Mouse (Mus musculus) CD4-positive, CD25-positive, alpha-beta regulatory T cell, adult 2 months (primary cell): ENCODE data around the gene Ubald2.
A peak's percentile ranks its signal among the peaks of the same experiment; 100 is the strongest.
"Not testable (repeated sequence)": the region's sequence is repeated elsewhere in the genome, so short reads cannot be mapped to it uniquely, and the experiment has no call there.

Experiments
- DNase-seq: peaks from one replicate; pipeline ENCODE4 v3.0.0-alpha.2; 2012; ENCODE audit warnings: low read depth, low spot score

Gene Ubald2

DNA sequence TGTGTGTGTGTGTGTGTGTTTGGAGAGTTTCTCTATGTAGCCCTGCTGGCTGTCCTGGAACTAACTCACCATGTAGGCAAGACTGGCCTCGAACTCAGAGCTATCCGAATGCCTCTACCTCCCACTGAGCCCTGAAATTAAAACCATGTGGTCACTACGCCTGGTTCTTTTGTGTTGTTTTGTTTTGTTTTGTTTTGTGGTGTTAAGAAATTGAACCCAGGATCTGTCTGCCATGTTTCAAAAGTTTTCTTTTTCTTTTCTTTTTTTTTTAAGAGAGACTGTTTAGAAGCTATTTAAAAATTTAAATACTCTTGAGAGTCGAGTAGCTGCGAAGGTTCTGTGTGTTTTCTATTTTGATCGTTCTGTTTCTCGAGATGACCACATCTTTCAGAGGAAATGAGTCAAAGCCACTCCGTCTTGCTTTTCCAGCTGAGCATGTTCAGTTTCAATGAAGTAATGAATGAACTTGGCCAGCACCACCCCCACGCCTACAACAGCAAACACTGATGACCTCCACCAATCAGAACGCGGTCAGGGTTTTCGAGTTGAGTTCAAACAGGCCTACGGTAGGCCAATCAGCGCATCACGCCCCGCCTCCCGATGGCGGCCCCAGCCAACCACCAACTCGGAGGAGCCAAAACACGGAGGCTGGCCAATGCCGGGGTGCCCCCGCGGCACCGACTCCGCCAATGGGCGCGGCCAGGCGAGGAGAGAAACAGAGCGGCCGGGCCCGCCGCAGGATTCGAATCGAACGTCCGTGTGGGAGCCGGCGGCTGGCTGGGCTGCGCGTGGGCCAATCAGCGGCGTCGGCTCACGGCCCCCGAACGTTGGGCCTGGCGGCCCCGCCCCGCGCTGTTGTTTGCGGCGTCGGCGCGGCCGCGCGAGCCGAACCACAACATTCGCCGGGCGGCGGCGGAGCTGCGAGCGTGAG is at the start of gene Ubald2:
TSS of gene Ubald2 (plus strand) at position 739 of the 931 bp plus-strand sequence.
- DNase-seq = peak; percentile 100

DNA sequence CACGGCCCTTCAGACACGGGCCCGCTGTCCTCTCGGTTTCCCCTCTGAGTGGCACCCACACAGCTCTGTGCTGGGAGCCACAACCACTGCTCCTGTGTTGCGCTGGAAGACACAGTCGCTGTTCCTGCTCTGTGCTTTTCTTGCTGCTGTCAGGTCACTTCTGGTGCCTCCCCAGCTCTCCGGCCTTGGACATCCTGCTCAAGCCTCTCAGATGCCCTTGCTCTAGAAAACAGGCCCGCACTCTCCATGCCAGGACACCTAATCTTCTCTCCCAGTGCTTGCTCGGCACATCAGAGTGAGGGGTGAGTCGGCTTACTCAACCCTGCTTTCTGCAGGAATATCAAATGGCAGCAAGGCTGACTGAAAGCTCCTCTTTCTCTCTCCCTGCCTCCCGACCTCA is 49.7 kb upstream of the Ubald2 start:
- DNase-seq = no peak

DNA sequence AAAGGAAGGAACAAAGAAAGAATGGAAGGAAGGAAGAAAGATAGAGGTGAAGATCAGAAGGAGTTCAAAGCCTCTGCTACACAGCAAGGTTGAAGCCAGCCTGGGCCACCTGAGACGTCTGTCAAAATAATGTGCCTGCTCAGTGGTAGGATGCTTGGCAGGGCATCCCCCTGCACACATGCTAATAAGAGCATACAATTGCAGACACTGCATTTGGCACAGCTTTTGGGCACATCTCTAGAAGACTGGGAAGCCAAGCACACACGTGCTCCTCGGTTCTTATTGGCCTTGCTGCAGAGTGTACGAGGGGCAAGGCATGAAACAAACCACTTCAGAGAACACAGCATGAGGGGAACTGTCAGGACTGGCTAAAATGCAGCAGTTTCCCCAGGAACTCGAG is 47.9 kb upstream of the Ubald2 start:
- no peak for DNase-seq

DNA sequence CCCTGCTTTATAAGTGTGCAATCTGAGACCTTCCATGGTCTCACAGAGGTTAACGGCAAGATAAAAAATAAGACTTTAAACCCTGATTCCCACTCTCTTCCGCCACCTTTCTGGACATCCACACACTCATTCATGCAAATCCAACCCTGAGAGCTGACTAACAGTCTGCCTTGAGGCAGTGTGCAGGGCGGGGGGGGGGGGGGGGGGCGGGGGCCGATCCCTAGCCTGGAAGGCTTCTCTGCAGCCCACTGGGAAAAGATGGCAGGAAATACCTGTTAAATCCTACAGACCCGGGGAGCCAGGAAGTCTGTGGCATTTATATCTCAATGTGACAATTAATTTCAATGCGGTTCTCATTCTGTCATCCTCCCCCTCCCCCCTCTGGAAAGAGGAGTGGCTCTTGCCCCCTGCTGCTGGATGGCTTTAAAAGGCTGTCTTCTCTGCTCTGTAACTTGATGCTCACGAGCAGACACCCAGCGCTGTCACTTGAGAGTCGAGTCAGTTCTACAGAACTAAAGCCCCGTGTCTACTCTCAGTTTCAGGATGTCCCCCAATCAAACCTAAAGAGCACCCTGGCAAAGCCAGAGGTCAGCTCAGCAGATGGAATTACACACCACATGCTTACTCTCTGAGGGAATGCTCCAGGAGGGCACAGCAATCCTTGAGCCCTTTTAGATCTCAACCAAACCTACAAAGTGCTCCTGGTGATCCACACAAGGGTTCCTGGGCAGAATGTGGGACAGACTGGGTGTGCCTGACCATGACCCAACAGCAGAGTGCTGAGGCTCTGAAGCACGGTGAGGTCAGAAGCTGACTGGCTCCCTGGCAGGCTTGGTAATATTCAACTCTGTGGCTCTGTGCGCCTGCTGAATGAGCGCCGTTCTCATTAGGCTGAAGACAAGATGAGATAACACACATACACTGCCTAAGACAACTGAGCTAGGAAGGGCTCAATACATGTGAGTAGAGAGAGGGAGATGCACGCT is 46.5 kb upstream of the Ubald2 start:
- DNase-seq = peak; percentile 59

DNA sequence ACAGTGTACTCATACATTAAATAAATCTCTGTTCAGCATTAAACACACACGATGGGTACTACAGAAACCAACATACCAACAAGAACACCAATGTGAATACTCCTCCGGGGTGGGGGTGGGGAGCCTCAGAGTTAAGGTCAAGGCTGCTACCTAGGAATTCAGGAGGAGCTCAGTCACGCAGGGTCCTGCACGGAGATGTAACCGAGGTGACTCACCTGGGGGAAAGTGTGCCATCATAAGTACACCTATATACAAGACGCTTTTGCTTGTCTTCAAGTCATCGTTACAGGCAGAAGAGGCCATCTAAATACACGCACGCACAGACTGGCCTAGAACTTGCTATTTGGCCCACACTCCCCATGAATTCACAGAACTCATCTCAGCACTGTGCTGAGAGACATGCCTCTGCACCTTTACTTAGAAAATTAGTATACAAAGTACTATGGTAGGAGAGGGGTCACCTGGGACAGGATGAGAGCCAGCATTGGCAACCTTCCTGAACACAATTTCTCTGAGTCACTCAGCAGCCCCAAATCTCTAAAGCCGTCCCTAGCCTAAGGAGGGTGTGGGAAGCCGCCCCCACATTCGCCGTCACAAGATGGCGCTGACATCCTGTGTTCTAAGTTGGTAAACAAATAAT is 44.9 kb upstream of the Ubald2 start:
- peak; percentile 91 for DNase-seq

DNA sequence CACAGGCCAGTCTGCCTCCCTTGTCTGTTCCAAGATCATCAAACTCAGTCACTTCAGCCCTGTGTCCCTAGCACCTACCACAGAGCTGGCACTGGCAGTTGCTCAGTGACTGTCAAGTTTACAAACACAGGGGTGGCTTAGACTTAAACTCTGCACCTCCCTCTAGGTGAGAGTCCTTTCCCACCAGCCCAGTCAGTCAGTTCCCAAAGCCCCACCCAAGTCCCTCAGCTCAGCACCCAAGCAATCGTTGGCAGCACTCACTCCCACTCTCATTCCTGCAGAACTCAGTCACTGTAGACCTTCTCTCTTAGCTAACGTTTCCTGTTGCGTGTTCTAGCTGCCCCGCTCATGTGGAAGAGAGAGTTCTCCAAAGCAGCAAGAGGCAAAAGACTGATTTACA is 39.1 kb upstream of the Ubald2 start:
- peak; percentile 62 for DNase-seq

DNA sequence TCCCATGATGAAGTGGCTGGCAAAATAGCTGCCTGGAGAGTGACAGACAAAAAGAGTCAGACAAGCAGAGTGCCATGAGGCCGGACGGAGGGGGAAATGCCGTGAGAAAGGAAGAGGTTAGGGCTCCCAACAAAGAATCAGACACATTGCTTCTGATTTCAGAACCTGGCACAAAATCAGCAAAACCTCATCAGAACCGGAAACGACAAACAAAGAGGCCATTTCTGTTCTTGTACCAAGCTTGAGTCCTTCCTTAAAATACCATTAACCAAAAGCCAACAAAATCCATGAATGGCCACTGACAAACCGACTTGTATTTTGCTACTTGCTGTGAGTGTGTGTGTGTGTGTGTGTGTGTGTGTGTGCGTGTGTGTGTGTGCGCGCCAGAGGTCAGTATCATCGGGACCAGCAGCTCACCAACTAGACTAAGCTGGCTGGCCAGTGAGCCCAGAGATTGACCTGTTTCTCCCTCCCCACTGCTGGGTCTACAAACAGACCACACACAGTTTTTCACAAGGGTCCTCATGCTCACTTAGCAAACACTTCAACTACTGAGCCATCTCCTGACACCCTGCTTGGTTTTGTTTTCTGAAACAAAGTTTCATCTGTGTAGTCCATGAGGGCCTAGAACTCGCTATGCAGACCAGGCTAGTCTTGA is 37.5 kb upstream of the Ubald2 start:
- no peak for DNase-seq

DNA sequence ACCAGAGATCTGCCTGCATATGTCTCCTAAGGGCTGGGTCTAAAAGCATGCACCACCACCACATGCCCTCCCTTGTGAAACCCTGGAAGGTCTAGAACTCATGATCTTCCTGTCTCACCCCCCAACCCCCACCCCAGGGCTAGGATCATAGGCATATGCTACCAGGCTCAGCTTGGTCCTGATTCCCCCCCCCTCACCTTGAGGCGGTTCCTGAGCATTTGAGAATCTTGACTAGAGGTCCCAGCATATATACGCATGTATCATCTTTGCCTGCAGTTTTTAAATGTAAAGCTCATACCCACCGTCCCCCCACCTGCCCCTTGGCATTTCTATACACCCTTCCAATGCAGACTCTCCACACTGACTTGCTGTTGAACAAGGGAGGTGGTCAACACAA is 37.0 kb upstream of the Ubald2 start:
- DNase-seq = peak; percentile 33

DNA sequence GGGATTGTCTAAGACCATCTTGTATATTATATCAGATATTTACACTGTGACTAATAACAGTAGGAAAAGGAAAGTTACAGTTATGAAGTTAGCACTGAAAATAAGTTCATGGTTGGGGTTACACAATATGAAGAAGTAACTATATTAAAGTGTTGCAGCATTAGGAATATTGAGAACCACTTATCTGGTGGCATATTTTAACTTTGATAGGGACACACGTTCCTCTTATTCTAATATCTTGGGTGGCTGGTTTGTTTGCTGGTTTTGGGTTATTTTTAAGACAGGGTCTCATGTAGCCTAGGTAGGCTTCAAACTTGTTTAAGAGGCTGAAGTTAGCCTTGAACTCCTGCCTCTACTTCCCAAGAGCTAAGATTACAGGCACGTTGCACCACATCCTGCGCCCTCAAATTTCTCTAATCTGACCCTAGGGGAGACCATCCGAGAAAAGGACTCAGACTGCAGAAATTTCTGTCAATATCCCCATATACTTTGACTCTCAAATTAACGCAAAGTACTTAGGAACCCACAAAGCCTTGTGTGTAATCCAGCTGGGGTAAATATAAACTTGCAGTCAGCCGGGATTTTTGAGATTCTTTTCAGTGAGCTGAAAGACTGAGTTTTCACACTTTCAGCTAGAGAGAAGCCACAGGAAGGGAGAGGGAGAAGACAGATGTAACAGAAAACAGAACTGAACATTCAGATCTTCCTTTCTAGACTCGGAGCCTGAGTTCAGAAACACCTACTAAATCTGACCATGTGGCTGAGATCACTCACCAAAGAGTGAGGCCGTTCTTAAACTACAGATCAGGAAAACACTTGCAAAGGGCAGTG is 36.2 kb upstream of the Ubald2 start:
- DNase-seq = no peak

DNA sequence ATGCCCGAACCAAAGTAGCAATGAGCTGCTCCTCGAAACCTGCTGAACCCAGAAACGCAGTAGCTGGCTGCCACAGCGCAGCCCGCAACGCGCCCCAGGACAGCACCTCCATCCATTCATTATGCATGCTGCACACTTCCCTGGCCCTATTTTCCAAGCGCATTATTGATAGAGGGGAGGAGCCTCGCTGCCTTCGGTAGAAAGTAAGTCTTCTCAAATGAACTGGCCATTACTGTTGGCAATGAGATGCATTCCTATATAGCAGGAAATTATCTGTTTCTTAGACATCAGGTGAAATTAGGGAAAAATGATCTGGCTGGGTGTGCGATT is 35.6 kb upstream of the Ubald2 start:
- no peak for DNase-seq

DNA sequence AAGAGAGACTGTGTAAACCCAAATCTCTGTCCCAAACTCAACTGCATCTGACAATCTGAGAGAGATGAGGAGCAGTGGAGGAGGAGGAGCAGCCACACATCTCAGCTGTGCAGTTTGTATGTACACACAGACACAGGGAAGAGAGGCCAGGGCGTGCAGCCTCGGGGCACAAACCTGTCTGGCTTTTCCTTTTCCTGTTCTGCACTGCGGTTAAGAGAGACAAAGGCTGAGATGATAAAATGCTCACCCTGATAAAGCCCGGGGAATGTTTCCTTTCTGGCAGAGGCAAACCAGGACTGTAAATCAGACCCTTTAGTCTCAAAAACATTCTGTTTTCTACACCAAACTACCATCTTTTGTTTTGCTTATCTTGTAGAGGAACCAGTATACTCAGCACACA is 33.3 kb upstream of the Ubald2 start:
- DNase-seq = no peak

DNA sequence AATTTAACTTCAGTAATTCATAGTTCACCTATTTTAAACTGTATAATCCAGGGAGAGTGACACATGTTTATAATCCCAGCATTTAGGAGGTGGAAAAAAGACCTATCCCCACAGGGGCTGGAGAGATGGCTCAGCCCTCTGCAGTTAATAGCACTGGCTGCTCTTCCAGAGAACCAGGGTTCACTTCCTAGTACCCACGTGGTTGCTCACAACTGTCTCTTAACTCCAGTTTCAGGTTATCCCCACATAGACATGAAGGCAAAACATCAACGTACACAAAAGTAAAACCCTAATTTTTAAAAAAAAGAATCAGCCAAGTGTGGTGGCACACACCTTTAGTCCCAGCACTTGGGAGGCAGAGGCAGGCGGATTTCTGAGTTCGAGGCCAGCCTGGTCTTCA is 28.3 kb upstream of the Ubald2 start:
- DNase-seq = no peak

DNA sequence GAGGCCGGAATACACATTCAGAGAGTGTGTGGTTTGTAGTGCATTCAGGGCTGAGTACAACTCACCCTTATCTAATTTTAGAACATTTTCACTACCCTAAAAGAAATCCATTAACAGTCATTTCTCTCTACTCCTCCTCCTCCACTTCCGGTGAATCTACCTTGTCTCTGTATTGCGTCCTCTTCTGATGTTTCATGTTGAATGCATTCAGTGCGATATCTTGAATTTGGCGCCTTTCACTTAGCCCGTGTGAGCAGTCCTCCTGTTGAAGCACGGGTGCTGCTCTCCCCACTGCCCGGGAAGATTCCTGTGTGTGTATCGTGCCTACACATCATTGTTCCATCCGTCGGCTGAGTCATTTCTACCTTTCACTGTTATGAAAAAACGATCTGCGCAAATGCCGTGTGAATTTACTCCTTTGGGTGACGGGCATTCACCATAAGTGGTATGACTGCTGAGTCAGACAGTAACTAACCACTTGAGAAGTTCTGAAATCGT is 27.6 kb upstream of the Ubald2 start:
- DNase-seq = peak; percentile 90

DNA sequence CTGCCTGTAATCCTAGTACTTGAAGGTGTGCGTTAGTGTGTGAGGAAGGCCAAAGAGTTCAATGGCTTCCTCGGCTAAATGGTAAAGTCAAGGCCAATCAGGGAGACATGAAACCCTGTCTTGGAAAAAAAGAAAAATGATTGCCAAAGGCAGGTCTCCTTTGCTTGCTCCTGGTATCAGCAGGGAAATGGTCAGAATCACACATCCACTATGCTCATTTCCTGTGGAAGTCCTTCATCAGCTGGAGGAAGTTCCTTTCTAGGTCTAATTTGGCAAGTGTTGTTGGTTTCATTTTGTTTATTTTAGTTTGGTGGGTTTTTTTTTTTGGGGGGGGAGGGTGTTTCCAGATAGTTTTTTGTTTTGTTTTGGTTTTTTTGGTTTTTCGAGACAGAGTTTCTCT is 24.9 kb upstream of the Ubald2 start:
- no peak for DNase-seq

DNA sequence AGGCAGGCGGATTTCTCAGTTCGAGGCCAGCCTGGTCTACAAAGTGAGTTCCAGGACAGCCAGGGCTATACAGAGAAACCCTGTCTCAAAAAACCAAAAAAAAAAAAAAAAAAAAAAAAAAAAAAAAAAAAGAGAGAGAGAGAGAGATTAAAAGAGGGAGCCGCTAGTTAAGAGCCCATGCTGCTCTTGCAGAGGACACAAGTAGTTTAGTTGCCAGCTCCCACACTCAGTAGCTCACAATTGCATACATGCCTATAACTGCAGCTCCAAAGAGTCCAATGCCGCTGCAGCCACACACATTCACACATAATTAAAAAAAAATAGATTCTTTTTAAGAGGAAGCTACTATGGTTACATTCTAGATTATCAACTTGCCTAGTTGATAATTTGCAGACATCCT is 23.5 kb upstream of the Ubald2 start:
- not testable (repeated sequence) for DNase-seq

DNA sequence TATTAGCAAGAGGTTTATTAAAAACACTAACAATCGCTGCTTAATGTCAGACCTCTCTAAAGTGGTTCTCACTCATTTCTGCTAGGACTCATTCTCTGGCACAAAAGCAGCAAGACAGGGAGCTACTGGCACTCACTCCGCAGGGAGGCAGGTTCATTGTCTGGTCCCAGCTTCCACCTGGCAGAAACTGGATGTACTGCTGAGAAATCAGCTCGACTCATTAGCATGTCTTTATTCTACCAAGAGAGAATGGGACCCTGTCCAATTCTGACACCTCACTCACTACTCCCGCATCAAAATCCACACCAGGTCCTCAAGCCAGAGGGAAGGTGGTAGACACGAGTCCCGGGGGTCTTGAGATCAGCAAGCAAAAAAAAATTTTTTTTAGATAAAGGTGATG is 22.3 kb upstream of the Ubald2 start:
- DNase-seq = no peak

DNA sequence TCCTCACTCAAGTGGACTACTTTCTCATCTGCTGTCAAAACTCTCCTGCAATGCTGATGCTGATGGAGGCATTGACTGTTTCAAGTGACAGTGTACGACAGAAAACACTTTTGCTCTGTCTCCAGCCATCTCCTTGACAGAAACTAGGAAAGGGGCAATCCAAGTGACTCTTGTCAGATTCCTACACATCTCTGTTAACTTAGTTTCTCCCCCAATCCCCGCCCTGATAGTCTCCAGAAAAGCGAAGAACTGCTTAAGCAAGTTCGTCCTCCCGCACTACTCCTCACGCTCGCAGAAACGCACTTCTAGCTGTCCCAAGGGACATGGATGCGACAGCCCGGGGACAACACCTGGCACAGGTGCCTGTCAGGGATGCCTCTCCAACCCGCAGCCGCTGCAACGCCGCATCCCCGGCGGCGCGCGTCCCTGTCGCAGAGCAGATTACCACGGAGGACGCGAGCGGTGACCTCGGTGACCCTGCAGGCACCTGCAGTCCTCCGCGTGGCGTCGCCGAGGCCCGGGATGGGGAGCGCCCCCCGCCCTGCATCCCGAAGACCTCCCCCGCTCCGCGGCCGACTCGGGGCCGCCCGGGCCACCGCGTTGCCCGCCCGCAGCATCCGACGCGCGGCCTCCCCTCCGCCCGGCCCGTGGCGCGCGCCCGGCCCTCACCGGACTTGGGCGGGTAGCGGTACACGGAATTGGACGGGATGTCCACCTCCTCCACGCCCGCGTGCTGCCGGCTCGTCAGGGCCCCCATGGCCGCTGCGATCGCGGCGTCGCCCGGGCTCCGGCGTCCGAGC is 21.7 kb upstream of the Ubald2 start:
- peak; percentile 67 for DNase-seq

DNA sequence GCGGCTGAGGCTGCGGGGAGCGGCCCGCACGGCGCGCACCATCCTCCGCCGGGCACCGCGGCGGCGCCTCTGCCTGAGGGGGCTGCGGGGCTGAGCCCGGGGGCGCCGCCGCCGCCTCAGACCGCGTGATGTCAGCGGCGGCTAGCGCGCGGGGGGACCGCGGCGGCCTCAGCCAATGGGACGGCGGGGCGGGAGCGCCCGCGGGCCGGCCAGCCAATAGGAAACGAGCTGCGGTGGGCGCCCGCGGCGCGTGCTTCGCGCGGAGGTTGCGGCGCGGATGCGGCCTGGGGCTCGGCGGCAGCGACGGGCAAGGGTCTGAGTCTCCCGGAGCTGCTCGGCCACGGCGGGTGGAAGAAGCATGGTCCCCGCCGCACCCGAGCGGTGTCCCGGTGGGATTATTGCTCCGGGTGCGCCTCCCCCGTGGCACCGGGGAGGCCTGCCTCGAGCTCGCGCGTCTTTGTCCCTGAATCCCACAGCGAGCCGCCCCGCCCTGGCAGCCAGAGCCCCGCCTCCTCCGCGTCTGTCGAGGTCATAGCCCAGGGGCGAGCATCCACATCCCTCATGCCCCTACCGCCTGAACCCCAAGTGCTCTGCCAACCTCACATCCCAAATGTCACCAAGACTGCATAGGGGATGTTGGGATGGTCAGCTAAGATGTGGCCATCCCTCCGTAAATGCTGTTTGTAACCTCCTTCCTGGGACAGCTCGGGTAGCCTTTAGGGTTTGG is 20.8 kb upstream of the Ubald2 start, which contains the start of gene Rnf157:
TSS of gene Rnf157 (minus strand) at position 129 of the 727 bp plus-strand sequence.
- DNase-seq = peak; percentile 88

DNA sequence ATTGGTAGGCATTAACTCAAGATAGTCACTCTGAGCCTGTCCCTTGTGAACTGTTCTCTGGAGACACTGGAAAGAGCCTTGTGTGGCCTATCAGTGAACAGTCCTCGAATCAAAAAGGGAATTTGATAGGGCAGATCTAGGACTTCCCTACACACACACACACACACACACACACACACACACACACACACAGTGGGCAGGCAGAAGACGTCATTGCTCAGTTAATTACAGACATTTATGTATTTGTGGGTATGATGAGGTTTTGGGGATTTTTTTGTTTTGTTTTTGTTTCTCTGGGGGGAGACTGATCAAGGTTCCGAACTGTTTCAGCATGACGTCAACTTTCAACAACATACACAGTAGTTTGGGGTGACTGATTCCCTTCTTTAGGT is 20.3 kb upstream of the Ubald2 start:
- peak; percentile 78 for DNase-seq
